Mouse (Mus musculus) testis, adult 2 months (tissue): ENCODE results near the gene Gpr61.

Experiments used
- CTCF ChIP-seq: fragments of 200-500 bp; IDR thresholded peaks from 2 replicates; pipeline ENCODE4 v1.5.1; 2012; ENCODE audit warnings: low read depth, mild to moderate bottlenecking, inconsistent platforms, low read length, moderate library complexity; ENCODE audit not compliant: control insufficient read depth, insufficient read depth, insufficient replicate concordance
- POLR2A ChIP-seq: fragments of 200-500 bp; IDR thresholded peaks from 2 replicates; pipeline ENCODE4 v1.6.1; 2012; ENCODE audit warnings: low read depth, mild to moderate bottlenecking, inconsistent platforms, low read length, moderate library complexity; ENCODE audit not compliant: control insufficient read depth

DNA sequence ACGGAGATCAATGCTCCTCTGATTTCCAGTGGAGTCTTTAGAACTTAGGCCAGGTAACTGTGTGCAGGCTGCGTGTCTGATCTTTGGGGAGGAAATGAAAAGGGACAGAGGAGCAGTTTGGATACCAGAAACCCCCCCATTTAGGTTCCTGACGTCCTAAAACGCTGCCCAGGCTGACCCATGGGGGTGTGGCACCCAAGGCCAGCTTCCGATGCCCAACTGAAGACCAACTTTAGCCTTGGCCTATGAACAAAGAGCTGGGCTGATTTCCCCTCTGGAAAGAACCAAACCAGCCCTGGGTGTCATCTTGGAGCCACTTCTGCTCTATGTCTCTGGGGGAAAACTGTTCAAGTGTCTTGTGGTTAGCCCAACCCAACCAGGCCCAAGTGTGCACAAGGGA, 9.4 kb upstream of the Gpr61 start:
- TF ChIP-seq CTCF: no peak
- no peak for TF ChIP-seq POLR2A
